Mouse (Mus musculus) CD4-positive, CD25-positive, alpha-beta regulatory T cell, adult 2 months (primary cell): ENCODE data around the gene Rpl36al.

Source experiments
- DNase-seq: peaks from one replicate; pipeline ENCODE4 v3.0.0-alpha.2; 2012; ENCODE audit warnings: low read depth, low spot score

Rpl36al gene

GRCm38 (mm10) chr12:69183583-69184308, at the start of gene Rpl36al, which contains the start of gene Mgat2:
Gene Rpl36al, minus strand, starts transcription at chr12:69184083.
Gene Mgat2, plus strand, starts transcription at chr12:69184157.
- DNase-seq, result peak; percentile 98

GRCm38 (mm10) chr12:69229251-69229650, 45.4 kb upstream of the Rpl36al start:
- peak; percentile 81 for DNase-seq

- peak; percentile 90 for DNase-seq
Observed at GRCm38 (mm10) chr12:69227776-69228466, 44.0 kb upstream of the Rpl36al start, which contains the start of gene Pole2. Gene Pole2, minus strand, starts transcription at chr12:69228195.

- DNase-seq, result no peak
Observed at GRCm38 (mm10) chr12:69220613-69221277, 36.9 kb upstream of the Rpl36al start.

GRCm38 (mm10) chr12:69216587-69216986, 32.7 kb upstream of the Rpl36al start:
- DNase-seq, result no peak

GRCm38 (mm10) chr12:69215000-69215785, 31.3 kb upstream of the Rpl36al start:
- no peak for DNase-seq

GRCm38 (mm10) chr12:69214393-69214792, 30.5 kb upstream of the Rpl36al start:
- no peak for DNase-seq

GRCm38 (mm10) chr12:69213186-69213777, 29.4 kb upstream of the Rpl36al start:
- DNase-seq, result no peak

GRCm38 (mm10) chr12:69211057-69211456, 27.2 kb upstream of the Rpl36al start:
- peak; percentile 54 for DNase-seq

GRCm38 (mm10) chr12:69210056-69210979, 26.4 kb upstream of the Rpl36al start:
- DNase-seq, result no peak

GRCm38 (mm10) chr12:69208520-69208919, 24.6 kb upstream of the Rpl36al start:
- peak; percentile 34 for DNase-seq

GRCm38 (mm10) chr12:69207926-69208325, 24.0 kb upstream of the Rpl36al start:
- DNase-seq, result no peak

- DNase-seq, result no peak
Observed at GRCm38 (mm10) chr12:69207396-69207795, 23.5 kb upstream of the Rpl36al start.

GRCm38 (mm10) chr12:69204052-69204833, 20.4 kb upstream of the Rpl36al start, which contains the start of gene Gm49384:
Gene Gm49384, minus strand, starts transcription at chr12:69204267.
- peak; percentile 67 for DNase-seq

- DNase-seq, result no peak
Observed at GRCm38 (mm10) chr12:69198985-69199384, 15.1 kb upstream of the Rpl36al start.

- peak; percentile 68 for DNase-seq
Observed at GRCm38 (mm10) chr12:69198164-69198535, 14.3 kb upstream of the Rpl36al start, which contains the start of gene Dnaaf2. Gene Dnaaf2, minus strand, starts transcription at chr12:69198429.

GRCm38 (mm10) chr12:69197378-69198163, 13.7 kb upstream of the Rpl36al start:
- peak; percentile 78 for DNase-seq
